9 mouse cellular contexts compared by ENCODE assay signal in the genomic region with DNA sequence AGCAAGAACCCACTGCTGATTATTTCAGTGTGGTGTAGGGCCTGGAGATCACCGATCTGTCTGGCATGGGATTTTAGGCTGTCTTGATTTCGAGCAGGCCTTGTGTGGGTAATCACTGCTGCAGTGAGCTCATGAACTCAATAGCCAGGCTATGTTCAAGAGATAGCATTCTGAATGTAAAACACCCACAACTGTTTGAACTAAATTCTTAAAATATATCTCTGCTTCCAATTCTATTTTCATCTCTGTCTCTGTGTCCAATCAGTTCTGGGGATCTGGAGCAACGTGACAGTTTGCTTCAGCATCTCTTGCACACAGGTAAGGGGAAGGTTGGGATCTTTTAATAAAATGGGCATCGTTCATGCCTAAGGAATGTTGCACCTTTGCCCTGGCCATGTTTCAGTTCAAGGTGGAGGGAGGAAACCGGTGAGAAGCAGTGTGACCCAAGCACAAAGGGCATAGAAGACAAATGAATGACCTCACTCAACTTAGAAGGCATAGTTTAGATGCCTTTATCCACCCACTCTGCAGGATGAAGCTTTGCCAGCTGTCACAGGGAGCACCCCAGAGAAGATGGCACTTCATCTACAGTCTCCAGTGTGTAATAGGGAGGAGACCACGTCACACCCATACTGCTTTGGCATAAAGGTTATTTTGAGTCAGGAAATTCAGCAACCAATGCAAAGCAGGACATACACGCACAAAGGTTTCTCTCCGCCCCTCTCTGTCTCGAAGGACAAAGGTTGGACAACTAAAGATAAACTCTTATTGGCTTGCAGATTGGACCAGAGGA. TPM values are rescaled to one million over a fixed set of nuclear protein-coding genes. Genes with fewer than 3 reads are reported as not detected.
A peak's percentile ranks its signal among the peaks of the same experiment; 100 is the strongest.
DNase-seq lines count a peak whose midpoint lies in the region; ATAC-seq lines count a peak whose summit lies in the region.
"Had no signal": no experiment of that assay in that cellular context is flagged by ENCODE, and none has a peak within 500 bp of the region (broad histone marks: within the 10 kb centered on the region; RNA-seq: fewer than 3 reads in every experiment).

No protein-coding gene starts in this region.

- H3K9ac ChIP-seq in hindbrain, embryonic 12.5 days, result peak overlapping the region; percentile 59
- no peak overlapping the region for H3K9ac ChIP-seq in liver, embryonic 11.5 days (ENCODE audit: low read depth, low read length)
- H3K9ac ChIP-seq in stomach, embryonic 15.5 days, result no peak overlapping the region

- H3K9me3 ChIP-seq in hindbrain, embryonic 12.5 days (replicated peaks), result no peaks in the 10 kb centered on the region
- H3K9me3 ChIP-seq in liver, embryonic 11.5 days (ENCODE audit: control insufficient read depth, low read length), result no peaks in the 10 kb centered on the region
- no peaks in the 10 kb centered on the region for H3K9me3 ChIP-seq in stomach, embryonic 15.5 days

- peaks cover 12% of the 10 kb centered on the region for H3K4me1 ChIP-seq in hindbrain, embryonic 12.5 days
- peaks cover 13% of the 10 kb centered on the region for H3K4me1 ChIP-seq in liver, embryonic 11.5 days (replicated peaks; ENCODE audit: control insufficient read depth, insufficient read depth, low read length)
- peaks cover 14% of the 10 kb centered on the region; the same call in 1 of the 2 replicates for H3K4me1 ChIP-seq in stomach, embryonic 15.5 days

- no peak for ATAC-seq in hindbrain, embryonic 12.5 days (ENCODE audit: low FRiP score)
- ATAC-seq in liver, embryonic 11.5 days (replicated peaks; ENCODE audit: low FRiP score), result no peak
- ATAC-seq in stomach, embryonic 15.5 days (ENCODE audit: insufficient read depth, low FRiP score, low read depth), result no peak

- no peak overlapping the region for H3K27ac ChIP-seq in hindbrain, embryonic 12.5 days
- peak overlapping the region; percentile 57; the same call in 1 of the 2 replicates for H3K27ac ChIP-seq in liver, embryonic 11.5 days (ENCODE audit: low read depth, low read length)
- no peak overlapping the region; the same call in 1 of the 2 replicates for H3K27ac ChIP-seq in stomach, embryonic 15.5 days

- peak overlapping the region; percentile 55 for H3K4me3 ChIP-seq in hindbrain, embryonic 12.5 days
- peak overlapping the region; percentile 52 for H3K4me3 ChIP-seq in liver, embryonic 11.5 days (ENCODE audit: low read depth, low read length)
- H3K4me3 ChIP-seq in stomach, embryonic 15.5 days (replicated peaks), result peak overlapping the region; percentile 70

- H3K36me3 ChIP-seq in hindbrain, embryonic 12.5 days, result no peaks in the 10 kb centered on the region
- no peaks in the 10 kb centered on the region for H3K36me3 ChIP-seq in liver, embryonic 11.5 days (ENCODE audit: control insufficient read depth, insufficient read depth, low read length)
- H3K36me3 ChIP-seq in stomach, embryonic 15.5 days, result no peaks in the 10 kb centered on the region

- H3K4me2 ChIP-seq in hindbrain, embryonic 12.5 days (replicated peaks), result peak overlapping the region; percentile 66
- H3K4me2 ChIP-seq in liver, embryonic 11.5 days, result peak overlapping the region; percentile 77
- peak overlapping the region; percentile 68 for H3K4me2 ChIP-seq in stomach, embryonic 15.5 days

- WGBS in hindbrain, embryonic 12.5 days, result 57% methylated on average over 9 of the region's 9 CpGs
- WGBS in liver, embryonic 11.5 days, result 49% methylated on average over 9 of the region's 9 CpGs
- WGBS in stomach, embryonic 15.5 days, result 47% methylated on average over 9 of the region's 9 CpGs

- no peaks in the 10 kb centered on the region for H3K27me3 ChIP-seq in hindbrain, embryonic 12.5 days
- H3K27me3 ChIP-seq in liver, embryonic 11.5 days (replicated peaks; ENCODE audit: control insufficient read depth, insufficient read depth, low read length), result no peaks in the 10 kb centered on the region
- H3K27me3 ChIP-seq in stomach, embryonic 15.5 days (replicated peaks), result no peaks in the 10 kb centered on the region

- DNase-seq in retina, postnatal 1 day, result peak; percentile 21
- no peak for DNase-seq in retina, embryonic 14.5 days (ENCODE audit: low spot score)
- DNase-seq in cerebellum, adult 18-20 months, result peak; percentile 38 to 40
- no peak for DNase-seq in liver, embryonic 11.5 days (ENCODE audit: low spot score)
- DNase-seq in ovary, postnatal 36 days (ENCODE audit: low spot score), result no peak
- DNase-seq in spleen, adult 18-20 months, result no peak

RNA-seq across cellular contexts. Expression of a gene that starts 36.7 kb away (rescaled TPM):
- 0.04 TPM in 1 of 2 replicates, not detected in the other for polyA plus RNA-seq in hindbrain, embryonic 12.5 days (2016; fragmentation: Nextera tagmentation; extraction: Ambion mirVana)
- 0.03 and 0.06 TPM in 2 replicates for polyA plus RNA-seq in liver, embryonic 11.5 days (2014; fragmentation: Nextera tagmentation; extraction: Ambion mirVana)
- polyA plus RNA-seq in stomach, embryonic 15.5 days (2015; fragmentation: Nextera tagmentation; extraction: Ambion mirVana), result not detected in 2 replicates
- polyA plus RNA-seq: gonadal fat pad, adult 2 months had no signal

RNA-seq across cellular contexts. Expression of a gene that starts 38.7 kb away (rescaled TPM):
- polyA plus RNA-seq in hindbrain, embryonic 12.5 days (2016; fragmentation: Nextera tagmentation; extraction: Ambion mirVana), result 5.4 and 5.5 TPM in 2 replicates
- 5.2 and 6.8 TPM in 2 replicates for polyA plus RNA-seq in liver, embryonic 11.5 days (2014; fragmentation: Nextera tagmentation; extraction: Ambion mirVana)
- polyA plus RNA-seq in stomach, embryonic 15.5 days (2015; fragmentation: Nextera tagmentation; extraction: Ambion mirVana), result 4.9 and 5.0 TPM in 2 replicates

RNA-seq across cellular contexts. Expression of a gene that starts 58.1 kb away (rescaled TPM):
- not detected in 2 replicates for polyA plus RNA-seq in hindbrain, embryonic 12.5 days (2016; fragmentation: Nextera tagmentation; extraction: Ambion mirVana)
- 0.17 TPM in 1 of 2 replicates, not detected in the other for polyA plus RNA-seq in liver, embryonic 11.5 days (2014; fragmentation: Nextera tagmentation; extraction: Ambion mirVana)
- not detected in 2 replicates for polyA plus RNA-seq in stomach, embryonic 15.5 days (2015; fragmentation: Nextera tagmentation; extraction: Ambion mirVana)
- polyA plus RNA-seq: gonadal fat pad, adult 2 months had no signal

Comparison
In these comparisons a context has a peak if more than half of its experiments do, and no peak if none do; other contexts are left out.
1. DNase-seq: peak in retina, postnatal 1 day (single experiment) and cerebellum, adult 18-20 months (2 of 2); none in retina, embryonic 14.5 days (single experiment), liver, embryonic 11.5 days (single experiment), ovary, postnatal 36 days (single experiment) and spleen, adult 18-20 months (0 of 2).
2. Peak in every context shown above with its lines, with median percentiles within 50 percentile points of each other: H3K4me2 ChIP-seq and H3K4me3 ChIP-seq.